Mouse (Mus musculus): Measurements from ENCODE around the gene Gm49661. TPM values are rescaled to one million over a fixed set of nuclear protein-coding genes. Genes with fewer than 3 reads are reported as not detected.

The Gm49661 gene
- polyA plus RNA-seq, 1 experiment from 2014 or later: not detected

- peaks cover 57% of the 10 kb centered on the region for H3K4me1 ChIP-seq
- 73% methylated on average over 5 of the region's 5 CpGs for WGBS
- no peak for DNase-seq (ENCODE audit: low spot score)
- H3K27me3 ChIP-seq (ENCODE audit: low read depth, poor library complexity, severe bottlenecking): no peaks in the 10 kb centered on the region
- H3K36me3 ChIP-seq: peaks cover 52% of the 10 kb centered on the region
- peak overlapping the region; percentile 91 for H3K4me3 ChIP-seq
- H3K27ac ChIP-seq (replicated peaks): peak overlapping the region; percentile 98
- H3K9me3 ChIP-seq (replicated peaks): no peaks in the 10 kb centered on the region
Observed at GRCm38 (mm10) chr8:84970913-84971312, 1.7 kb upstream of the Gm49661 start.

- no peak for DNase-seq (ENCODE audit: low spot score)
- Histone ChIP-seq H3K27me3 (ENCODE audit: low read depth, poor library complexity, severe bottlenecking) (no peaks in the 10 kb centered on the region), H3K9me3 (replicated peaks) (no peaks in the 10 kb centered on the region), H3K27ac (replicated peaks) (peak overlapping the region; percentile 98), H3K4me3 (peak overlapping the region; percentile 91), H3K4me1 (peaks cover 56% of the 10 kb centered on the region), H3K36me3 (peaks cover 51% of the 10 kb centered on the region)
- WGBS: 22% methylated on average over 21 of the region's 21 CpGs
Observed at GRCm38 (mm10) chr8:84970135-84970790, 1.0 kb upstream of the Gm49661 start.

GRCm38 (mm10) chr8:84968650-84969049, 583 bp downstream of the Gm49661 start:
- Histone ChIP-seq H3K27ac (replicated peaks) (peak overlapping the region; percentile 98), H3K36me3 (peaks cover 43% of the 10 kb centered on the region), H3K9me3 (replicated peaks) (no peaks in the 10 kb centered on the region), H3K4me3 (peak overlapping the region; percentile 91), H3K27me3 (ENCODE audit: low read depth, poor library complexity, severe bottlenecking) (no peaks in the 10 kb centered on the region), H3K4me1 (peaks cover 58% of the 10 kb centered on the region)
- 33% methylated on average over 2 of the region's 2 CpGs for WGBS
- no peak for DNase-seq (ENCODE audit: low spot score)

GRCm38 (mm10) chr8:84967532-84968304, 1.5 kb downstream of the Gm49661 start:
- Histone ChIP-seq H3K4me3 (peak overlapping the region; percentile 91; the same call in 1 of the 2 replicates), H3K9me3 (replicated peaks) (no peaks in the 10 kb centered on the region), H3K27me3 (ENCODE audit: low read depth, poor library complexity, severe bottlenecking) (no peaks in the 10 kb centered on the region), H3K36me3 (peaks cover 40% of the 10 kb centered on the region), H3K27ac (replicated peaks) (no peak overlapping the region; the same call in 1 of the 2 replicates), H3K4me1 (peaks cover 58% of the 10 kb centered on the region)
- no peak for DNase-seq (ENCODE audit: low spot score)
- WGBS: 88% methylated on average over 13 of the region's 13 CpGs

- H3K27me3 ChIP-seq (ENCODE audit: low read depth, poor library complexity, severe bottlenecking): no peaks in the 10 kb centered on the region
- H3K4me1 ChIP-seq: peaks cover 55% of the 10 kb centered on the region
- H3K27ac ChIP-seq (replicated peaks): no peak overlapping the region; the same call in 1 of the 2 replicates
- H3K36me3 ChIP-seq: peaks cover 40% of the 10 kb centered on the region
- no peak for DNase-seq (ENCODE audit: low spot score)
- WGBS: 71% methylated on average over 3 of the region's 3 CpGs
- H3K9me3 ChIP-seq (replicated peaks): no peaks in the 10 kb centered on the region
- 0 out of 2 replicates have a peak overlapping the region, but pooled peaks have one; percentile 80 for H3K4me3 ChIP-seq
Observed at GRCm38 (mm10) chr8:84966603-84967002, 2.6 kb downstream of the Gm49661 start.

- H3K9me3 ChIP-seq (replicated peaks): no peaks in the 10 kb centered on the region
- H3K36me3 ChIP-seq: peaks cover 40% of the 10 kb centered on the region
- peak overlapping the region; percentile 80 for H3K4me3 ChIP-seq
- peaks cover 47% of the 10 kb centered on the region for H3K4me1 ChIP-seq
- H3K27ac ChIP-seq (replicated peaks): peak overlapping the region; percentile 88
- under 1% methylated on average over 41 of the region's 41 CpGs for WGBS
- no peaks in the 10 kb centered on the region for H3K27me3 ChIP-seq (ENCODE audit: low read depth, poor library complexity, severe bottlenecking)
- DNase-seq (ENCODE audit: low spot score): peak; percentile 96
Observed at GRCm38 (mm10) chr8:84965731-84966291, 3.4 kb downstream of the Gm49661 start.

- no peaks in the 10 kb centered on the region for H3K9me3 ChIP-seq (replicated peaks)
- no peak for DNase-seq (ENCODE audit: low spot score)
- no peaks in the 10 kb centered on the region for H3K27me3 ChIP-seq (ENCODE audit: low read depth, poor library complexity, severe bottlenecking)
- WGBS: 90% methylated on average over 4 of the region's 4 CpGs
- no peak overlapping the region for H3K4me3 ChIP-seq
- H3K36me3 ChIP-seq: peaks cover 53% of the 10 kb centered on the region
- H3K4me1 ChIP-seq: peaks cover 38% of the 10 kb centered on the region
- no peak overlapping the region for H3K27ac ChIP-seq (replicated peaks)
Observed at GRCm38 (mm10) chr8:84963952-84964351, 5.3 kb downstream of the Gm49661 start.

- no peaks in the 10 kb centered on the region for H3K27me3 ChIP-seq (ENCODE audit: low read depth, poor library complexity, severe bottlenecking)
- no peak for DNase-seq (ENCODE audit: low spot score)
- 93% methylated on average over 7 of the region's 7 CpGs for WGBS
- no peak overlapping the region for H3K27ac ChIP-seq (replicated peaks)
- H3K4me1 ChIP-seq: peaks cover under 1% of the 10 kb centered on the region
- H3K9me3 ChIP-seq (replicated peaks): no peaks in the 10 kb centered on the region
- H3K36me3 ChIP-seq: peaks cover 86% of the 10 kb centered on the region
- no peak overlapping the region for H3K4me3 ChIP-seq
Observed at GRCm38 (mm10) chr8:84959811-84960210, 9.4 kb downstream of the Gm49661 start.

- no peak overlapping the region for H3K4me3 ChIP-seq
- H3K4me1 ChIP-seq: peaks cover 6% of the 10 kb centered on the region
- peaks cover 61% of the 10 kb centered on the region for H3K36me3 ChIP-seq
- H3K27me3 ChIP-seq (ENCODE audit: low read depth, poor library complexity, severe bottlenecking): peaks cover 20% of the 10 kb centered on the region
- no peak overlapping the region for H3K27ac ChIP-seq (replicated peaks)
- WGBS: 52% methylated on average over 2 of the region's 2 CpGs
- no peaks in the 10 kb centered on the region for H3K9me3 ChIP-seq (replicated peaks)
- DNase-seq (ENCODE audit: low spot score): peak; percentile 74
Observed at GRCm38 (mm10) chr8:84956768-84957167, 12.5 kb downstream of the Gm49661 start.

- peaks cover 58% of the 10 kb centered on the region for H3K27me3 ChIP-seq (ENCODE audit: low read depth, poor library complexity, severe bottlenecking)
- 9% methylated on average over 18 of the region's 18 CpGs for WGBS
Observed at GRCm38 (mm10) chr8:84952612-84953255, 16.5 kb downstream of the Gm49661 start.

GRCm38 (mm10) chr8:84949753-84950152, 19.5 kb downstream of the Gm49661 start:
- WGBS: 19% methylated on average over 12 of the region's 12 CpGs
- Histone ChIP-seq H3K9me3 (replicated peaks) (no peaks in the 10 kb centered on the region), H3K27me3 (ENCODE audit: low read depth, poor library complexity, severe bottlenecking) (peaks cover 87% of the 10 kb centered on the region), H3K36me3 (no peaks in the 10 kb centered on the region), H3K27ac (replicated peaks) (no peak overlapping the region), H3K4me1 (peaks cover 38% of the 10 kb centered on the region), H3K4me3 (peak overlapping the region; percentile 2; the same call in 1 of the 2 replicates)
- no peak for DNase-seq (ENCODE audit: low spot score)

More at GRCm38 (mm10) chr8:84952612-84953255, 16.5 kb downstream of the Gm49661 start:
- Histone ChIP-seq H3K4me3 (0 out of 2 replicates have a peak overlapping the region, but pooled peaks have one; percentile 11), H3K27ac (replicated peaks) (no peak overlapping the region), H3K4me1 (peaks cover 13% of the 10 kb centered on the region), H3K36me3 (peaks cover 24% of the 10 kb centered on the region), H3K9me3 (replicated peaks) (no peaks in the 10 kb centered on the region)
- DNase-seq (ENCODE audit: low spot score): no peak

- Histone ChIP-seq H3K9me3 (replicated peaks) (no peaks in the 10 kb centered on the region), H3K36me3 (no peaks in the 10 kb centered on the region), H3K27ac (replicated peaks) (no peak overlapping the region), H3K4me1 (peaks cover 39% of the 10 kb centered on the region), H3K4me3 (peak overlapping the region; percentile 79; the same call in 1 of the 2 replicates), H3K27me3 (ENCODE audit: low read depth, poor library complexity, severe bottlenecking) (peaks cover 90% of the 10 kb centered on the region)
- peak; percentile 52 for DNase-seq (ENCODE audit: low spot score)
- 16% methylated on average over 9 of the region's 9 CpGs for WGBS
Observed at GRCm38 (mm10) chr8:84947241-84947545, 22.0 kb downstream of the Gm49661 start.

Measured in midbrain, embryonic 10.5 days (tissue).